Mouse (Mus musculus) T-cell, adult 66 days (primary cell): ENCODE data around the gene Phyhd1. TPM values are rescaled to one million over a fixed set of nuclear protein-coding genes. Genes with fewer than 3 reads are reported as not detected.

ENCODE experiments used
- total RNA-seq, 2 experiments: library from RNA; stranded (reverse); gene quantifications; 3 replicates in 1 of 2; 4 replicates in 1 of 2; pipeline ENCODE4 v1.2.4; 2023

Gene Phyhd1
- total RNA-seq: 10 to 100 TPM; 18.3 to 26.2 TPM

DNA sequence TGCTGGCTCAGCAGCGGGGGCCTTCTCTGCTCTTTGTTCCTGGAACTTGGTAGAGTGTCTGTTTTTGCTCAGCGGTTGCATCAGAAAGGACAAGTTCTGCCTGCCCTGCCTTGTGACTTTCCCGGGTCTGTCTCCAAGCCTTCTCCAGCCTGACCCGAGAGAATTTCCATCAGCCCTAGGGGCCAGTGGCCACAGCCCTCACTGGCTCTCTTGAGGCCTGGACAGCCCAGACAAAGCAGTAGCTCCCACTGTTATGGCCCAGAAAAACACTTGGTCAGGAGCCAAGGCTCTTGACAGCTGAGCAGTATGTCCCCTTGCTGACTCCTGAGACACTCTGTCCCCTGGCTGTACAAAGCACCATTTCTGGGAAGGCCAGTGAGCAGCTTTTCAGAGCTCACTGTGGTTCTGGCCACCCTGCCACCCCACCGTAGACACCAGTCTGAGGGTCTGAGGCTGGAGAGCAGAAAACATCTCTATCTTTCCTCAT, at the start of gene Phyhd1:
Gene Phyhd1 (plus strand): TSS at position 437 of the 487 bp plus-strand sequence.

DNA sequence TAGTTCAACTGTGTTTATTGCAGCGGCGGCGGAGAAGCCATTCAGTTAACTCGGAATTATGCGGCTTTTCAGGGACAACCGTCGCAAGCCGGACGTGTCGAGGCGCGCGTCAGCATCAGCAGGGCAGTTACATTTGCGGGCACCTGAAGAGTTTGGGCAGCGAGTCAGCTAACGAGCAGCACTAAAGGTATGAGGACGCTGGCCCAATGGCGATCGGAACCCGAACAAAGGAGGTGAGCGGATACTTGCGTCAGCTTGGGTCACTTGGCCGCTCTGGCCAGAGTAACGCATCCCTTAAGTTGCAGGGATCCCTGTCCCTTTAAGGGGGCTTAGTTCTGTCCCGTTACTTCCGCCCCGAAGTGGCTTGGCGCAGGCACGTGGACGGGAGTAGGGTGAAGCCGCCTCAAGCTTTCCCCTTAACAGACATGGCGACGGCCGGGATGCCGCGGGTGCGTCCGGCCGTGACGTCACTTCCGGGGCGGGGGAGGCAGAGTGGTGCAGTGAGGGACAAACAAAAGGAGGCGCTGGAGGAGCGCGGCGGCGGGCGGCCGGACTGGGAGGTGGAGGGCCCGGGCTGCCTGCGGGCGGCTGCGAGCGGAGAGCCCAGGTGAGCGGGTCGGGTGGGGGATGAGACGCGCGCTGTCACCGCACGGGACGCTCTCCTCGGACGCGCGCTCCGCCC, 28.7 kb upstream of the Phyhd1 start, which contains the start of gene Lrrc8a:
Gene Lrrc8a (plus strand): TSS at position 517 of the 682 bp plus-strand sequence.

DNA sequence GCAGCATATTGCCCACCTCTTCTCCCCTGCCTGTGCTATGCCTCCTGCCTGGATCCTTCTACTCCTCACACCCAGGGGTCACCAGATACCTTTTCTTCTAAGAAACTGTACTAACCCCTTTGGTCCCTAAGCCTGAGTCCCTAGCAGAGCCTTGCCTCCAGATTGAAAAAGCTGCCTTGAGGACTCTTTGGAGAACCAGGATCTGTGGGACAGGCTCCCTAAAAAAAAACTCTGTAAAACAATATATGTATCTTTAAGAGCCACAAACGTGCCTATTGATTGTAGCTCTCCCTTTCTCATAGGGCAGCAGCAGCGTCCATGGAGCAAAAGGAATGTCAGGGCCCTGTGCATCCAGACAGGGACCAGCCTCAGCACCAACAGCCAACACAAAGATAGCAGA, 25.7 kb upstream of the Phyhd1 start, which contains the start of gene Gm28035:
Gene Gm28035 (plus strand): TSS at position 301 of the 400 bp plus-strand sequence.

DNA sequence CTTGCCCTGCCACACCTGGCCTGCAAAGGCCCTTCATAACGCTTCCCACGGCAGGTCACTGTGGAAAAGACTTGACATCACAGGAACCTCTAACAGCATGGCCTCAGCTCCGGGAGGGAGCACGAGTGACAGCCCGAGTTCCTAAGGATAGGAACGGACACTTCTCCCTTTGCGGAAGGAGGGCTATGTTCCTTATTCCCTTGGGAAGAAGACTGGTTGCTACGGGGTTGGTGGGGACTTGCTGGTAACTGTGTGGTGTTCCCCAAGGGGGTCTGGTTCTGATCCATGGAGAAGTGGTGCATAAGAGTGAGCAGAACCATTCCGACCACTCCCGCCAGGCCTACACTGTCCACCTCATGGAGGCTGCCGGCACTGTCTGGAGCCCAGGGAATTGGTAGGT, 14.7 kb downstream of the Phyhd1 start, which contains the start of gene Gm28038:
Gene Gm28038 (plus strand): TSS at position 301 of the 400 bp plus-strand sequence.

DNA sequence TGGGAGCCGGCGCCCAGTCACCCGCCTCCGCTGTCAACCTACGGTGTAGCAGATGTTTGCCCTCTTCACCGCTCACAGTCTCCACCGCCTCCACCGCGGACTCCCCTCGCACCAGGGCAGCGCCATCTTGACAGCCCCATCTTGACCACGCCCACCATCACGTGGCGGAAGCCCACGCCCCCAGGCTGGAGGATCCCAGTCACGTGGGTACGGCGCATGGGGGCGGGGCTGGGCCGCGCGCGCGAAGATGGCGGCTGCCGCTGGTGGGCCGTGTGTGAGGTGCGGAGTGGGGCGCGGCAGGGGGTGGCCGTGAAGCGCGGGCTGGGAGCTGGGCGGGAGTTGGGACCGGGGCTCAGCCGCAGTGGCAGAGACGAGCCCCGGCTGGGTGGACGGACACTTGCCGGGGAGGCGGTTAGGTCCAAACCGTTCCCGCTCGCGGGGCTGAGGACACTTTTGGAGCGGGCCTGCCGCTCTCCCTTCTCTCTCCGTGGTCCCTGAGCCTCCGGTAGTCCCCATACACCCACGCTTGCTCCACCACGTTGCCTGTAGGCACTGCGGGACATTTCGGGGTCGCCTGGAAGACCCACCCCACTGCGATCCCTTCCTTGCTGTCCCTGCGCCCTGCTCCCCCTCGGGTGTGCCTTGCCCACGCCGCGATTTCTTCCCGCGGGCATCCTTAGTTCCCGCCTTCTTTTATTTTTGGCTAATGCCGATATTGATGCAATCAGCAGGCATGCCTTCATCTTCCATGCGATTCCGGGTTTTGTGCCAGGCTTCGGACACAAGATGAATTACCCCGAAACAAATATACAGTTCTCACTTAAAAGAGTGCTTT, 20.4 kb downstream of the Phyhd1 start, which contains the start of the genes Dolk and Nup188:
Gene Dolk (minus strand): TSS at position 143 of the 835 bp plus-strand sequence.
Gene Nup188 (plus strand): TSS at position 206 of the 835 bp plus-strand sequence.

Other genes starting within 250 kb of the Phyhd1 start
- gene Wdr34, start 217.3 kb upstream of the Phyhd1 start, total RNA-seq: 1 to 10 TPM; 1.0 to 2.2 TPM
- gene Set, start 208.8 kb upstream of the Phyhd1 start, total RNA-seq: 100 to 1,000 TPM; 252 to 272 TPM
- 1 to 10 TPM; 1.2 to 5.1 TPM for gene Pkn3, start 188.5 kb upstream of the Phyhd1 start, total RNA-seq
- gene Zdhhc12, start 172.6 kb upstream of the Phyhd1 start, total RNA-seq: 10 to 100 TPM; 16.4 to 17.2 TPM
- gene Zer1, start 141.6 kb upstream of the Phyhd1 start, total RNA-seq: 10 to 100 TPM; 75.0 to 80.9 TPM
- gene Tbc1d13, start 132.5 kb upstream of the Phyhd1 start, total RNA-seq: 10 to 100 TPM; 43.0 to 54.7 TPM
- 10 to 100 TPM; 15.3 to 16.6 TPM for gene Endog, start 94.7 kb upstream of the Phyhd1 start, total RNA-seq
- gene Spout1, start 87.7 kb upstream of the Phyhd1 start, total RNA-seq: 10 to 100 TPM; 24.1 to 24.5 TPM
- 10 to 100 TPM; 12.4 to 15.4 TPM for gene Kyat1, start 60.4 kb upstream of the Phyhd1 start, total RNA-seq
- gene Lrrc8a, start 28.5 kb upstream of the Phyhd1 start, total RNA-seq: 10 to 100 TPM; 60.4 to 62.7 TPM
- gene Gm28035, start 25.6 kb upstream of the Phyhd1 start, total RNA-seq: 1 to 10 TPM; 7.0 to 8.3 TPM
- gene Gm28038, start 14.8 kb downstream of the Phyhd1 start, total RNA-seq: not detected
- gene Dolk, start 20.1 kb downstream of the Phyhd1 start, total RNA-seq: 10 to 100 TPM in 1 of 2 experiments, 1 to 10 TPM in 1; 8.5 to 12.3 TPM
- 10 to 100 TPM; 56.2 to 60.7 TPM for gene Nup188, start 20.2 kb downstream of the Phyhd1 start, total RNA-seq
- 10 to 100 TPM; 96.1 to 96.7 TPM for gene Sh3glb2, start 93.1 kb downstream of the Phyhd1 start, total RNA-seq
- gene Miga2, start 98.0 kb downstream of the Phyhd1 start, total RNA-seq: 10 to 100 TPM; 18.8 to 21.7 TPM
- gene Dolpp1, start 126.1 kb downstream of the Phyhd1 start, total RNA-seq: 10 to 100 TPM; 24.6 to 28.9 TPM
- gene Crat, start 149.6 kb downstream of the Phyhd1 start, total RNA-seq: 10 to 100 TPM in 1 of 2 experiments, 1 to 10 TPM in 1; 7.9 to 14.1 TPM
- 100 to 1,000 TPM in 1 of 2 experiments, 10 to 100 TPM in 1; 95.0 to 104 TPM for gene Ptpa, start 149.8 kb downstream of the Phyhd1 start, total RNA-seq
- gene Ier5l, start 208.0 kb downstream of the Phyhd1 start, total RNA-seq: under 1 TPM; 0.20 to 0.36 TPM